Mouse (Mus musculus): ENCODE data around the gene Ces1c. TPM values are rescaled to one million over a fixed set of nuclear protein-coding genes. Genes with fewer than 3 reads are reported as not detected.

The Ces1c gene
- polyA plus RNA-seq, 1 experiment from 2014 or later: 0.07 TPM

GRCm38 (mm10) chr8:93091324-93091723 lies 39.8 kb downstream of the Ces1c start:
- 56% methylated on average over 1 of the region's 1 CpGs for WGBS
- DNase-seq (ENCODE audit: low spot score) (no peak), ATAC-seq (replicated peaks; ENCODE audit: low FRiP score, low read depth) (no peak)
- no peaks in the 10 kb centered on the region for H3K27me3 ChIP-seq (ENCODE audit: insufficient read depth, low read length)
- no peaks in the 10 kb centered on the region for H3K9me3 ChIP-seq (replicated peaks; ENCODE audit: low read length)
- H3K4me2 ChIP-seq (ENCODE audit: low read length): no peak overlapping the region
- H3K4me1 ChIP-seq (replicated peaks; ENCODE audit: insufficient read depth, low read length): no peaks in the 10 kb centered on the region
- no peak overlapping the region for H3K9ac ChIP-seq (ENCODE audit: low read depth, low read length)
- no peak for TF ChIP-seq CTCF (IDR thresholded peaks at IDR 0.05; ENCODE audit: low read depth)
- H3K27ac ChIP-seq: no peak overlapping the region
- H3K4me3 ChIP-seq (replicated peaks; ENCODE audit: low read depth, low read length): no peak overlapping the region
- H3K36me3 ChIP-seq (ENCODE audit: insufficient read depth, low read length): no peaks in the 10 kb centered on the region

DNA sequence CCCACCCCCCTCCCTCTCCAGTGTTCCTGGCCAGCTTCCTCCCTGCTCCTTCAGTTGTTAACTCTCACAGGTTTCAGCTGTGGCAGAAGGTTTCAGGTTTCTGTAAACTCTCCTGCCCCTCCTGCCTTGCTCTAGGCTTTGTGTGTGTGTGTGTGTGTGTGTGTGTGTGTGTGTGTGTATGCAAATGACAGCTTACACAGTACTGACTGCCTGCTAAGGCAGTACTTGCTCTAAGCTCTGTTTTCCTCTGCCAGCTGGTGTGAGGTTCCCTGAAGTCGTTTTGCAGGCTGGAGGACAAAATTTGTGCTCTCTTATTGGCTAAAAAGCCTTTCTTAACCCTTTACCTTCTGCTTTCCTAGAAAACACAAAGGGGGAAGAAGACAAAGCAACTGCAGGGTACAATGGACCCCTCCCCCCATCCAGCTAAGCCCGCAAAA lies 42.4 kb downstream of the Ces1c start:
- no peaks in the 10 kb centered on the region for H3K4me1 ChIP-seq (replicated peaks; ENCODE audit: insufficient read depth, low read length)
- H3K36me3 ChIP-seq (ENCODE audit: insufficient read depth, low read length): no peaks in the 10 kb centered on the region
- H3K27me3 ChIP-seq (ENCODE audit: insufficient read depth, low read length): no peaks in the 10 kb centered on the region
- H3K27ac ChIP-seq: no peak overlapping the region
- TF ChIP-seq CTCF (IDR thresholded peaks at IDR 0.05; ENCODE audit: low read depth): no peak
- peak; percentile 57; the same call in 1 of the 2 replicates for ATAC-seq (replicated peaks; ENCODE audit: low FRiP score, low read depth)
- peak; percentile 53 for DNase-seq (ENCODE audit: low spot score)
- no peak overlapping the region for H3K4me3 ChIP-seq (replicated peaks; ENCODE audit: low read depth, low read length)
- H3K4me2 ChIP-seq (ENCODE audit: low read length): no peak overlapping the region
- WGBS: 3% methylated on average over 2 of the region's 2 CpGs
- no peaks in the 10 kb centered on the region for H3K9me3 ChIP-seq (replicated peaks; ENCODE audit: low read length)
- no peak overlapping the region for H3K9ac ChIP-seq (ENCODE audit: low read depth, low read length)

GRCm38 (mm10) chr8:93088193-93088592 lies 42.9 kb downstream of the Ces1c start:
- ATAC-seq (replicated peaks; ENCODE audit: low FRiP score, low read depth) (no peak), DNase-seq (ENCODE audit: low spot score) (peak; percentile 1)
- Histone ChIP-seq H3K36me3 (ENCODE audit: insufficient read depth, low read length) (no peaks in the 10 kb centered on the region), H3K4me3 (replicated peaks; ENCODE audit: low read depth, low read length) (no peak overlapping the region), H3K9me3 (replicated peaks; ENCODE audit: low read length) (no peaks in the 10 kb centered on the region), H3K9ac (ENCODE audit: low read depth, low read length) (no peak overlapping the region), H3K4me2 (ENCODE audit: low read length) (no peak overlapping the region), H3K4me1 (replicated peaks; ENCODE audit: insufficient read depth, low read length) (no peaks in the 10 kb centered on the region), H3K27ac (no peak overlapping the region), H3K27me3 (ENCODE audit: insufficient read depth, low read length) (no peaks in the 10 kb centered on the region)
- no peak for TF ChIP-seq CTCF (IDR thresholded peaks at IDR 0.05; ENCODE audit: low read depth)
- WGBS: 18% methylated on average over 7 of the region's 7 CpGs

DNA sequence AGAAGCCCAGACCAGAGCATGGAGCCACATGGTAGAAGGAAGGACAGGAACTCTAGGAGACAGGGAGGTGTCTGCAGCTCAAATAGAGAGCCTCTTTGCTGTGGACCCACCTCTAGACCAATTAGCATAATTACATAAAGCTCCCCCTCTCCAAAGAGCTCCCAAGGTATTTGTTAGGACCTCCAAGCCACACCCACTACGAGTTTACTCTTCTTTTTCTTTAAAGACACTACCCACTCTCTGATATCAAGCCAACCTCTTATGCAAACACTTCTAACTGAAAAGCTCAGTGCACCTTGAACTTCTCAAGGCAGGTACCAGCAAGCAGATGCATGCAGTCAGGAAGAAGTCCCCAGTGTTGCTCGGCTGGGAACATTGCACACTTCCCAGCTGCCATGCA lies 51.2 kb downstream of the Ces1c start, which contains the start of gene Ces1b:
Ces1b (minus strand) TSS at position 131 of the 400 bp plus-strand sequence.
- no peak for DNase-seq (ENCODE audit: low spot score)
- Histone ChIP-seq H3K27me3 (ENCODE audit: insufficient read depth, low read length) (no peaks in the 10 kb centered on the region), H3K4me2 (ENCODE audit: low read length) (no peak within 1 kb of the TSS), H3K4me3 (replicated peaks; ENCODE audit: low read depth, low read length) (no peak within 1 kb of the TSS), H3K4me1 (replicated peaks; ENCODE audit: insufficient read depth, low read length) (no peaks in the 10 kb centered on the region), H3K9me3 (replicated peaks; ENCODE audit: low read length) (no peaks in the 10 kb centered on the region), H3K27ac (no peak within 1 kb of the TSS), H3K9ac (ENCODE audit: low read depth, low read length) (no peak within 1 kb of the TSS), H3K36me3 (ENCODE audit: insufficient read depth, low read length) (no peaks in the 10 kb centered on the region)
- no peak for ATAC-seq (replicated peaks; ENCODE audit: low FRiP score, low read depth)
- 84% methylated on average over 2 of the region's 2 CpGs for WGBS
- TF ChIP-seq CTCF (IDR thresholded peaks at IDR 0.05; ENCODE audit: low read depth): no peak

- WGBS: 89% methylated on average over 4 of the region's 4 CpGs
- Histone ChIP-seq H3K27me3 (ENCODE audit: insufficient read depth, low read length) (no peaks in the 10 kb centered on the region), H3K4me3 (replicated peaks; ENCODE audit: low read depth, low read length) (no peak overlapping the region), H3K36me3 (ENCODE audit: insufficient read depth, low read length) (no peaks in the 10 kb centered on the region), H3K4me2 (ENCODE audit: low read length) (no peak overlapping the region), H3K4me1 (replicated peaks; ENCODE audit: insufficient read depth, low read length) (no peaks in the 10 kb centered on the region), H3K9me3 (replicated peaks; ENCODE audit: low read length) (no peaks in the 10 kb centered on the region), H3K9ac (ENCODE audit: low read depth, low read length) (no peak overlapping the region), H3K27ac (no peak overlapping the region)
- no peak for TF ChIP-seq CTCF (IDR thresholded peaks at IDR 0.05; ENCODE audit: low read depth)
- ATAC-seq (replicated peaks; ENCODE audit: low FRiP score, low read depth): no peak
- DNase-seq (ENCODE audit: low spot score): no peak
Measured at GRCm38 (mm10) chr8:93075251-93075650, 55.8 kb downstream of the Ces1c start.

DNA sequence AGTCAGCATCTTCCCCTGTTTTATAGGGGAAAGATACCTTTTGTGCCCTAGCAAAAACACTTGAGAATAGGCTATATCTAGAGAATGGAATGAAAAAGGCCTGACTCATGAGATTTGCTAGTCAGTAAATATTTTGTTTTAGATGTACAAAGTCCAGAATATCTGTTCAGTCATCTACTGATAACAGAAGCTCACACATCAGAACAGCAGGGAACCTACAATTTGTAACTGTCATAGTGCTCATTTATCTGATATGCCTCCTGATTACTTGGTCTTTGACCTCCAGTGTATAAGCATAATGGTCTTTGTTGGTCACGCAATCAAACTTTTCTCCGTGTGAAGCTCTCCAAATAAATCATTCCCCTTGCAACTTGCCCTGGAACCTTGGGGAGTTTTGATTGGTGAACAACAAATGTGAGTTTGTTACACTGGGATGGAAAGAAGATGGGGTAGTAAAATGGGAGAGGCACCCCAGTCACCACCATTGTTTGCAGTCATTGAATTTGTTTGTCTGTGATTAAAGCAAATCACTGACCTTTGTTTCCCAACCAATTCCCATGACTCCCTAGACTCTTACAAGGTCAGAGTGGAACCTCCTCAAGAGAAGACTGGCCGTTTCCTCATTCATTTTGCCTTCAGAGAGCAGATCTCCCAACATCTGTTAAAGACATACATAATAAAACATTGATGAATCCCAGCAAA lies 67.5 kb downstream of the Ces1c start:
- TF ChIP-seq CTCF (IDR thresholded peaks at IDR 0.05; ENCODE audit: low read depth): no peak
- 60% methylated on average over 3 of the region's 3 CpGs for WGBS
- Histone ChIP-seq H3K4me2 (ENCODE audit: low read length) (no peak overlapping the region), H3K9ac (ENCODE audit: low read depth, low read length) (no peak overlapping the region), H3K4me1 (replicated peaks; ENCODE audit: insufficient read depth, low read length) (no peaks in the 10 kb centered on the region), H3K9me3 (replicated peaks; ENCODE audit: low read length) (no peaks in the 10 kb centered on the region), H3K27me3 (ENCODE audit: insufficient read depth, low read length) (no peaks in the 10 kb centered on the region), H3K4me3 (replicated peaks; ENCODE audit: low read depth, low read length) (no peak overlapping the region), H3K27ac (no peak overlapping the region), H3K36me3 (ENCODE audit: insufficient read depth, low read length) (no peaks in the 10 kb centered on the region)
- ATAC-seq (replicated peaks; ENCODE audit: low FRiP score, low read depth) (no peak), DNase-seq (ENCODE audit: low spot score) (no peak)

All from kidney, postnatal 0 days (tissue).